Mouse (Mus musculus): ENCODE results near the gene Gys2. TPM values are rescaled to one million over a fixed set of nuclear protein-coding genes. Genes with fewer than 3 reads are reported as not detected.

Gene Gys2
- total RNA-seq, 1 experiment from 2014 or later, result 15.7 TPM

DNA sequence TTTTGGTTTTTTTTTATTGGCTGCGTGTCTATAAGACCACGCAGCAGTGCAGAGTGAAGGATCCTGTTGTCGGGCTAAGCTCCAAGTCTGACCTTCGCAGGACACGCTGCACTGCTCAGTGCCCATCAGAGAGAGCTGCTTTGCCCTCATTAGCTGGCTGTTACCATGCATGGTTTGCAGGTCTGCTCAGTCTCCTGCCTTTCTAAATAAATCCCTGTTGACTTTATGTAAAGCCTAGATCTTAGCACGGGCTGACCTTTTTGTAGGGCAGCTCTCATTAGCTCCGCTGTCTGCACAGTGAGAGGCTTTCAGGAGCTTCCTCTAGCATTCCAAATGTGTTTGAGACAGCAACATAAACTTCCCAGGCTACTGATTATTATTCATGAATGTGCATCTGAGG lies 14.9 kb downstream of the Gys2 start:
- DNase-seq, result no peak

DNA sequence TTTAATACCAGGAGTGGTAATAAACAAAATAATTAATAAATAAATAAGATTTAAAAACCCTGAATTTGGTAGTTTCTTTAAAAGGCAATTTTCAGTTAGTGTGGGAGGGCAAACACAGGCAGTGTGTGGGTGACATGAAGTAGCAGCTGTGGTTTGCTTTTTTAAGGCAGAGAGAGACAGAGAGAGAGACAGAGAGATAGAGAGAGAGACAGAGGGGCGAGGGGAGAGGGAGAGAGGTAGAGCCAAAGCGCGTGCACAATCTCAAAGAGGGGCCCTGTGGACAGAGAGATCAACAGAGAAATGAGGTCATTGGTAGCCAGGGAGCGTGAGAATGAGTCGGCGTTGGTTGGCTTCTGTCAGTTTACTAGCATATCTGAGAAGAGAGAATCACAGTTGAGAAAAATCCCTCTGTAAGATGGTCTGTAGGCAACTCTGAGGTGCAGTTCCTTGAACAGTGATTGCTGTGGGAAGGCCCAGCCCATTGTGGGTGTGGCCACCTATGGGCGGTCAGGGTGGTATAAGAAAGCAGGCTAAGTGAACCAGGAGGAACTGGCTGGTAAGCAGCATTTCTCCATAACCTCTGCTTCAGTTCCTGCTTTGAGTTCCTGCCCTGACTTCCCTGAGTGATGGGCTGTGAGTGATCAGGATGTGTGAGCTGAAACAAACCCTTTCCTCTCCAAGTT lies 17.5 kb downstream of the Gys2 start:
- no peak for DNase-seq

DNA sequence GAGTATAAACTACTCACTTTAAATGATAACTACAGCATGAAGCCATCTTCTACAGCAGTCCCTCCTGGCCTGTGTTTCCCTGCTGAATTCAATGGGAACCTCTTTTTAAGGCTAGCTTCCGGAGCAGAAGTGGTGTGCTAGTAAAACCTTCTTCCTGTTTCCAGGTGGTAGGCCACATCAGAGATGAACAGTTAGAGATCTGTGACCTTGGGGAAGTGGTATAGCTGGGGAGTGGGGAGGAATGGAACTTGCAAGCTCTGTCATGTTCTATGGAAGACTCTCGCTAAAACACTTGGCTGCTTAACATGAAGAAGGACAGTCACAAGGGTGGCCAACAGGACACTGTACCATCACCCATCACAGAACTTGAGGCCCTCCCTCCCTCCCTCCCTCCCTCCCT lies 19.6 kb downstream of the Gys2 start:
- no peak for DNase-seq

DNA sequence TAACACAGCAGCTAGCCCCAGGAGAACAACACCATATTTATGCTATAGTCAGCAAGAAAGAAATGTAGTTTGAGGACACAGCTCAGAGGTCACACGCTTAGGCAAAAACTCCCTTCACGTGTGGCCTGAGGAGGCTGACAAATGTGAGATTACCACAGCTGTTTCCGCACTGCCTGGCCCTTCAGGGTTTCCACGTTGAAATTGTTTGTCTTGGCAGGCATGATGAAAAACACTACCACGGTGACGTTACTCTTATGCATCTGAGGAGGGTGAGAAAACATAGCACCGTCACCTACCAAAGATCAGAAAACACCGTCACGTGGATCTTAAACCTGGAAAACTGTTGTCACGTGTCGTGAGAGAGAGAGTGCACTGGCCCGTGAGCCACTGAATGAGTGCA lies 21.5 kb downstream of the Gys2 start:
- no peak for DNase-seq

DNA sequence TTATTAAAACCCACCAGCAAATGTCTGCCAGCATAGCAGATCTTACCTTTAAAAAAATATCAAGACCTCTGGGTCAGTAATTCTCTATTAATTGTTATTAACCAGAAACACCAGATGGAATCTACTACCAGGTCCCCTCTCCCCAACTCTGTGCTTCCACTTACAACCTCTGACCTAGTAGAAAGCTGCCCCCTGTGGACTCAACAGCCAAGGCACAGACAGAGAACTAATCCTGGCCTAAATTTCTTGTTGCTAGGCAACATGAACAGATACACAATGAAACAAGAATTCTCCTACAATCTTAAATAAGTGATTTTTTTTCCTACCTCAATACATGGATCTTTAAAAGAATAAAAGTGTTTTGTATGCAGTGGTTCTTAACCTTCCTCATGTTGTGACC lies 43.8 kb downstream of the Gys2 start:
- DNase-seq, result no peak

DNA sequence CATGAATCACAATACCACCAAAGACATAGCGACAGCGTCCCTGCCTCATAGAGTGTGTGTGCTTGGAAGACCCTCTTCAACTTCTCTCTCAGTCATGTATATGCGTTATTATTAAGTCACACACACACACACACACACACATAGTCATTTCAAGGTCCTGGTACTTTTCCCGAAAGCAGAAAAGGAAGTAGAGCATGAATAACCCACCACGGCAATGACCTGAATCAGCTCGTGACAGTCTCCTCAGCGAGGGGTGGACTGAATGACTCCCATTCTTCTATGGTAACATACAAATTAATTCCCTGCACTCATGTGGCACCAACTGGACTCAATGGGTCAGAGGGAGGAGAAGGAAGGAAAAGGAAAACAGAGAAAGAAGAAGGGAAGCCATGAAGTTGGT lies 47.9 kb downstream of the Gys2 start:
- DNase-seq, result no peak

DNA sequence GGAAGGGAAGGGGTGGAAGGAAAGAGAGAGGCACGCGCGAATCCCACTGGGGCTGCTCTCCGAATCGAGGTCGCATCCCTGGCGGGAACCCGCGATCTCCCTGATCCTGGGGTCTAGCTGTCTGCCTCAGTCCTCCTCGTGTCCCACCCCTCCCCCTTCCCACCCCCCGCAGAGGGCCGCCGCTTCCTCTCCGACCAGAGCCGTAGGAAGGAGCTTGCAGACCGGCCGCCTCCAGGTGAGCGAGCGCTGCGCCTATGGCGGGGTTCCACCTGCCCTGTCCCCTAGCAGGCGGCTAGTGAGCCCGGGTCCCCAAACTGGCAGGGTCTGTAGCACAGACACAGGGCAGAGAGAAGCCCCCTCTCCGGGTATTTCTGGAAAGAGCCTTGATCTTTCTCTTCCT lies 58.3 kb downstream of the Gys2 start:
- no peak for DNase-seq

DNA sequence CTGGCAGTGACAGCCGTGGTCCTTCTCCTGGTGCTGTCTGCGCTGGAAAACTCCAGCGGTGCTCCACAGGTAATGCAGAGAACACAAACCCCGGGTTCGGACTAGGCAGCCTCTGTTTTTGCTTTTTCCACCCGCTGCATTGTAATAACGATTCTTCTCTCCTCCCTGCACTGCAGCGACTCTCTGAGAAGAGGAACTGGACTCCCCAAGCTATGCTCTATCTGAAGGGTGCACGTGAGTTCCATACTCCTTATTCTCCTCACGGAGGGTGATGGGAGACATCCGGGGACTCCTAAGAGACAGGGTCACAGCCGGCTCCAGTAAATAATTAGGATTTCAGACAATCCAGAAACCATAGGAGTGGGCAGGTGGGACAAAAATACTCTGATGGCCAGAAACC lies 59.1 kb downstream of the Gys2 start:
- no peak for DNase-seq

DNA sequence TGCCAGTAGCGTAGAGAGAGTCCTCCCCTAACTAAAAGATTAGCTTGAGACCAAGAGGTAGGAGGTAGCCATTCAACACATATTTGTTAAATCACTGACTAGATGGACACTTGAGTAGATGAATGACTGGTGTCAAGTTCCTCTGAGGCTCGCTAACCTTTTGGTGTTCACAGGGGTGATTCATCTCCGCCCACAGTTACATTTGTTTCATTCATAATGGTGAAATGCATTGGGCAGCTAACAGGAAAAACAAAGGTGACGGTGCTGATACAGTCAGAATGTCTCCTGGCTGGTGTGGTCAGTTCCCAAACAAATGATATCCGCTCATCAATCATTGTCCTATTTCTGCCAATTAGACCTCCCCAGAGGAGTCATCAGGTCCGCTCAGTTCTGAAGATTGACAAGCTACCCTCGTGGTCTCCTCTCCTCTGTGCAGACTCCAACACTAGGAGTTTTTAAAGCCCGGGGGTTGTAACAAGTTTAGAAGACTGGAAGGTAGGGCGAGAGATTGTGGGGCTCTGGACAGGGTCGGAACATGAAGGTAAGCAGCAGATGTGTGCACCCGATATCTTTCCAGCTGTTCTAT lies 59.9 kb downstream of the Gys2 start, which contains the start of gene Spx:
TSS of gene Spx (plus strand) at position 536 of the 586 bp plus-strand sequence.
- DNase-seq, result no peak

DNA sequence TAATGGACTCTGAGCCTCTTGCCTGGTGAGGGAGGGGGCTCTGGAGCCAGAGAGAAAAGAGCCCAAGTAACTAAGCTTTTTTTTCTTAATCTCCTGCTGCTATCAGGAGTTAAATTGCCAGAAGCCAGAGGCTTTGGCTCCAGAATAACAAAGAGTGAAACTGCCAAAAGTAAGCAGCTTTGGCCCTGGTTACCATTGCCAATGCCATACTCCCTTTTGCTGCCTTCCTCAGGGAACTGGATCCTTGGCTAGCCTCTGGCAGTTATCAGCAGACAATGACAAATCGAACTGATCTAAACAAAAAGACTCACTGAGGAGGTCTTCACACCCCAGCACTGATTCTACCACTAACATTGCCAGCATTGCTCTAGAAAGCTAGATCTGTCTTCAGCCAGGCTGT lies 61.8 kb downstream of the Gys2 start:
- DNase-seq, result peak; percentile 11

DNA sequence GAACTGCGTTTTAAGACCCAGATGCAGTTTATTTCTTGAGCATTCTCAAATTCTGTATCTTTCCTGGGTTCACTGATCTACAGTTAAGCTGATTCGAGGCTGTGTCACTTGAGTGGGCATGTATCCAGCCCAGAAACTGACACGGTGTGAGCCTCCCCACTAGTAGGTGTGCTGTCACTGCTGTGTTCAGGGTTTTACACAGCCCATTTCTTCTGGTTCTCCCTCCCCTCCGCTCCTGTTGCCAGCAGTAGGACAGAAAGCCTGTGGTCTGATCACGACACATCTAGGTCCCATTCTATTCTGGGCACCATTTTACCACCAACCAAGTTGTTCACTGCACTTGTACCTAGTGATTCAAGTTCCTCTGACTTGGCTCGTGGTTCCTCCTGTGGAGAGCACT lies 77.2 kb downstream of the Gys2 start:
- DNase-seq, result no peak

DNA sequence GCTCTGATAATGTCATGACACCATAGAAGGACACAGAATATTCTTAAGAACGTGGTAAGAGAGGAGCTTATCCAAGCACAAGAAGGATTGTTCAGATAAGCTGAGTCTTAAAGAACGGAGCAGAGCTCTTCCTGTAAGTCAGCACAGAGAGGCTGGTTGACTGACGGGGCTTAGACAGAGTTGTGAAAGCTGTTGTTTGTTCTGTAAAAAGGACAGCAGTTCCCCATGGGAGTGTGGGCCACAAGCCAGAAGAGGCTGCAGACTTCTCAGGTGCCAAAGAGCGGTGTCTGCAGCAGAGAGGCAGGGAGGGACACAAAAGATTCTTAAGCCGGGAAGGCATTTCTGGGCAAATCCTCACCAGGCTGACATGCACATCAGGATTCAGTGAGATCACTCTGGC lies 78.2 kb downstream of the Gys2 start:
- peak; percentile 31 for DNase-seq

DNA sequence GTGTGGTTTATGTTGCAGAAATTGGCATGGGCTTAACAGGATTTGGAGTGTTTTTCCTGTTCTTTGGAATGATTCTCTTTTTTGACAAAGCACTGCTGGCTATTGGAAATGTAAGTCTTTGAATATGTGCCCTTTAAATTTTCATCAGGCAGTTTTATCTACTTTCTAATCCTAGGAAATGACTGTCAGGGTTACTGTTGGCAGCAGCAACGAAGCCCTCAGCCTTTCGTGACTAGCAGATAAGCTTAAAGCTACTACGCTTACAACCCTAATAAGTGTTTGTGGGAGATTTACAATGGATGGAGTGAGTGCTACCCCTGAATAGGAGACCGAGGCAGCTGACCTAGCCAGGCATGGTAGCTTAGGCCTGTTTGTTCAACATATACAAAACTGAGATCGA lies 80.6 kb downstream of the Gys2 start:
- DNase-seq, result no peak

DNA sequence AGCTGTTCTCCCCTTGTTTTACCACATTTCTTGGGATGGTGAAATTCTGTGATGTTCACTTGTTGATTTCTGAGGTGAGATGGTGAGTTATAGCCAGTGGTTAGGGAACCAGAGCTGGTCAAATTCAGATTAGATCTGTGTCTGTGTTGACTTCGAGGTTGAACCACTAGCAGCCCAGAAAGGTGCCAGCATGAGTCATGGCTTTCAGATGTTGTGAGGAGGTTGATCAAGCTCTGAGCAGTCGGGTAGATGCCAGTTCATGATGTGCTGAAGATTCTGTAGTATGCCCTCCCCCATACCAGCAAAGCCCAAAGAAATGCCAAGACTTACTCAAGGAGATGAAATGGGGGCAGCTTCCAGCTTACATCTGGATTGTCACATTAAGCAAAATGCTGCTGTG lies 83.8 kb downstream of the Gys2 start:
- no peak for DNase-seq

DNA sequence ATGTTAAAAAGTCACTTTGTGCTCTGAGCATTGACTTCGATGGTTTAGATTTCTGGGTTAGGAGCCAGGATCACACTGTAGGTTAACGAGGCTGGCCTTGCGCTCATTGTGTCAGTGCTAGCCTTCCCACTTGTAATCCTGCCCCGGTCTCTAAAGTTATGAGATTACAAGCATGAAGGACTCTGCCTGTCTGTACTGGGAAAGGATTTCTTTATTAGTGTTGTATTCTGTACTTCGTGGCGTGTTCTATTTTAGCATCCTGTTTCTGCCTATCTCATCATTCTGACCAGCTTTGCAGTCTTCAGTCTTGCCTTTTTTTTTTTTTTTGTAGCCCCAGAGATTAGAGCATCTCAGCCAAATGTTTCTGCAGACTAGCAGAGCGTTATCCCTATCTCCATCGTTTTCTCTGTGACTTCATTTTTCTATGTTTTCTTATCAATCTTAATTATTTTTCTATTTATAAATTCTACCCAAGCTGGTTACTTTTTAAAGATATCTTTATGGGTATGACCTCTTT lies 85.1 kb downstream of the Gys2 start:
- no peak for DNase-seq

DNA sequence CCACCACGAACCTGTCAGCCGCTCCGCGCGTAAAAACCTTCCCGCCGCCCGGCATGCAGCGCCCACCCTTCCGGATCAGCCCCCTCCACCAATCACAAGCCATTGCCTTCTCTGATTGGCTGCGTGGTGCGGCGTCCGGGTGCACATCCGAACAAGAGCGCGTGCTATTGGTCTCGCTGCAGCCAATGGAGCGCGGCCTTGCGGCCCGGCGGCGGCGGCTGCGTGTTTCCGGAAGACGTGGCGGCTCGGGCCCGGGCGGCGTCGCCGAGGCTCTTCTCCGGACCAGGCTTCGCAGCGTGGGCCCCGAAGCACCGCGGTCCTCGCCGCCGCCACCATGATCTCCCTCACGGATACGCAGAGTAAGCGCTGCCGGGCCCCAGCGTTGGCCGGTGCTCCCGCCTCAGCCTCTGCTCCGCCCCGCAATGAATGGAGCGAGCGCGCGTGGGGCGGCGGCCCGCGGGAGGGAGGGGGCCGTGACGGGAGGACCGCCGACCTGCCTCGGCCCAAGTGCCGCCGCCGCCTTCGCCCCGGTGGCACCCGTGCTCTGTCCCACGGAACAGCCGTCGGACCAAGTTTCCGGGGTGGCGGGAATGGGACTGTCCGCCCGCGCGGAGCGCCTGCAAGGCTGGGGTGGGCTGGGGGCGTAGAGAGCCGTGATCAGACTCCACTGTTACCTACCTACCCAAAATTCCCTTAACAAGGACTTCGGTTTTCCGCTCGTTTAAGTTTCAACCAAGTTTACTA lies 85.7 kb downstream of the Gys2 start, which contains the start of the genes Recql and Golt1b:
TSS of gene Recql (minus strand) at position 77 of the 744 bp plus-strand sequence.
TSS of gene Golt1b (plus strand) at position 211 of the 744 bp plus-strand sequence.
- peak; percentile 99 for DNase-seq

DNA sequence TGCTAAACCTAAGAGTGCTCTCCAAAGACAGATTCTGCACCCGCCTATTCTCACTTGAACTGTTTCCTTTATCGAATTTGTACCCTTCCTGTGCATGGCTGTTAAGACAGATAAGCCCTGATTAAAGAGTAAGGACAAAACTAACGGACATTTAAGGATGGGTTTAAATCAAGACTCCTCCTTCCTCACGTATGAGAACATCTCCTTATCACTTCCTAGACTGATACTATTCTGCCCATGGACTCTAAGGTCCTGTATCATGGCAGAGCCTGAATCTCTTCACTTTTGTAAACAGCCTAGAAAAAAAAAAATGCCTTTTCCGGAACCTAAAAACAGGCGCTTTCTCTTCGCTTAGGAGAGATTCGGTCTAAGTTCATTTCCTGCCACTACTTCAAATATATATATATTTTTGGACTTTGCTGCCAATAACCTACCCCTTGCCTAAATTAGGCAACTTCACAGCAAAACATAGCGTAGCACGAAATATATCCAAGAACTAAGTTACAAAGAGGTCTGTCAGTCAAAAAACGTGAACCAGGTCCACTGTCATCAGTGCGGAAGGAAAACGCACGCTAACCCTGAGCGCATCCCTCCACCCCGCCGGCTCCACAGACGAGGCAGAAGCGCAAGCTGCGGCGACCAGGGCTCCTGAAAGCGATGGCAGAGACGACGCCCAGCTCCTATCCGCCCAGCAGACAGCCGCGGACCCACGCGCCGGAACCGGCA lies 86.5 kb downstream of the Gys2 start:
- no peak for DNase-seq

DNA sequence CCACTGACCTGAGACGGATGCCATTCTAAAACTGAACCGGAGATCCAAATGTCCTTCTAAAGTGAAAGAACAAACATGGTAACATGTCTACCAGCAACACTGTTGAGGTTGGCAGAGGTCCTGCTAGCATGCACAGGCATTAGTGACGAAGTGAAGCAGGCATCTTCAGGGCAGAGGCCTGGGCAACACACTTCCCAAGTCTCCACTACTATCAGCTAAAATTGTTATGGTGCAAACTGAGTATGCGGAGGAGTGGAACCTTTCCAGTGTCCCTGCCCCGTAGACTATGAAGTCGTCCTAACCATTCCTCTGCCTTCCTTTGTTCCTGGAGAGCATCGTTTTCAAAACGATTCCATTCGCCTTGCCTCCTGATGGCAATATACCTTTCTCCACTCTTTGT lies 88.4 kb downstream of the Gys2 start:
- no peak for DNase-seq

DNA sequence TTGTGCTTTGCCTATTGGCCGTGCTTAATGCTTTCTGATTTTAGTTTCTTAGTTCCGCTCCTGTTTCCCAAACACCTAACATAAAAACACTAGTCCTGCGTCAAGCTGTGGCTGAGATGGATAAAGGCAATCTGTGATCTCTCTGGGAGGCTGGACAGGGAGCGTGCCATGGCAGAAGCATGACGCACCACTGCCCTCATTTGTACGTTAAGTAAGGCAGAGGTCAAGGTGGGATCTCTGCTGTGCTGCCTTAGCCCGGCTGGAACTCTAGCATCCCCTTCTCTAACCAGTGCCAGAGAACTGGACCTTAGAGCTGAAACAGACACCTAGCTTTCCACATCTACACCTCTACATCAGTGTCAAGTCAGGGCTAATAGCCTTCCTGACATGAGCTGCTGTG lies 91.3 kb downstream of the Gys2 start:
- no peak for DNase-seq

DNA sequence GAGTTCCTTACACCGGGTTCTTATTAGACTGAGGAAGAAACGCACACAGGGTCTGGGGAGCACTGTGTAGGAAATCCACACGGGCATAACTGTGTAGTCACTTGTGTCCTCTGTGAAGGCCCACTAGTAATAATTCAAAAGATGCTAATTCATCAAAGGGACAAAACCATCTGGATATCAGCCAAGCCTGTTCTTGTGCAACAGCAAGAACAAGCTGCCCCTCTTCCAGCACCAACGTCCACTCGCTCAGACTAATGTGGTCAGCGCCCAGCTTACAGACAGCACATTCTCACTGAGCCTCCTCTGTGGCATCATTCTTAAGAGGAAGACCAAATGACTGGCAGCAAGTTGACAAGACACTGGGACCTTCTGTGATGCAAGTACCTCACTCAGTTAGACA lies 92.9 kb downstream of the Gys2 start:
- peak; percentile 39 for DNase-seq

DNA sequence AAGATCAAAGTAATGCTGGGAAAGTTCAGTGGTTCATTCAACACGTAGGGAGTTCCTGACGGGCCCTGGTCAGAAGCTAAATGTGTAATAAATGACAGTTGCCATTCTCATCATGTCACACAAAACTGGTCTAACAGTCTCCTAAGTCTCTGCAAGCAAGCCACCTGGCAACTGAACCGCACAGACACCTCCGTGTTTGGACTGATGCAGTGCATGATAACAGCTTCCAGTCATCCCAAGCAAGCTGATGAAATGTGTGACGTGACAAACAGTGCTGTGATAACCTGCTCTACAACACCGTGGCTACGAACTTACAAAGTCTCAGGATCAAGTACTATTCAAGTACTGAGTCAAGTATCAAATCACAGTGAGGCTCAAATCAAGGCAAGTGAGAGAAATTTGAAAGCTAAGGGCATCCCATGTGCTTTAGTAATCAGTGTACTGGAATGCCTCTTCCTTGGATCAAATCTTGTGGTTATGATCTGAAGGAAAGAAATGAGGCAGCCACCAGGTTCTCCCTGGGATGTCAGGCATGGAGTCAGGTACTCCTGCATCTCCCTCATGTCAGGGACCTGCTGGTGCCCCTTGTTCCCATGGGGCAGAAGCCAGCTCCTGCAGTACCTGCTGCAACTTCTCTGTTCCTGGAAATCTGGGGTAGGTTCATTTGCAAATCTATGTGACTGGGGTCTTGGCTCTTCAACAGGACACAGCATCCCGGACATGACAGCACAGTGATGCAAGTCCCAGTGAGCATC lies 94.2 kb downstream of the Gys2 start:
- DNase-seq, result no peak

DNA sequence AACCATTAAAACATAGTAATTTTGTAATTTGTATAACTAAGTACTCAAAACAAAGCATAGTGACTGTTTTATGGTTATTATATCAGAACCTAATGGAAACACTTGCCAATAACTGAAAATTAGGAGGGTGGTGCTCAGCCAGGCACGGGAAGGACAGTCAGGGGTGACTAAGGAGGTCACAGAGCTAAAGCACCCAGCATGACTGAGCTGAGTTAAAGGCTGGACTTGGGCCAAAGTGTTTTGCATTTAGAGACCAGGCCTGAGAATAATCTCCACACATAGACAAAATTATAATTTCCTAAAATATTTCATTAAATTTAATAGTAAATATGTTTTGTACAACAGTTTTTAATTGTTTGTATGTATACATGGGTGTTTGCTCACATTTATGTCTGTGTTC lies 95.8 kb downstream of the Gys2 start:
- DNase-seq, result no peak
